Mouse (Mus musculus) cerebellum, adult 9-10 months (tissue): Measurements from ENCODE around the gene Agpat2.

ENCODE experiments used
- DNase-seq: peaks from one replicate; pipeline ENCODE4 v3.0.0; 2022

Gene Agpat2

DNA sequence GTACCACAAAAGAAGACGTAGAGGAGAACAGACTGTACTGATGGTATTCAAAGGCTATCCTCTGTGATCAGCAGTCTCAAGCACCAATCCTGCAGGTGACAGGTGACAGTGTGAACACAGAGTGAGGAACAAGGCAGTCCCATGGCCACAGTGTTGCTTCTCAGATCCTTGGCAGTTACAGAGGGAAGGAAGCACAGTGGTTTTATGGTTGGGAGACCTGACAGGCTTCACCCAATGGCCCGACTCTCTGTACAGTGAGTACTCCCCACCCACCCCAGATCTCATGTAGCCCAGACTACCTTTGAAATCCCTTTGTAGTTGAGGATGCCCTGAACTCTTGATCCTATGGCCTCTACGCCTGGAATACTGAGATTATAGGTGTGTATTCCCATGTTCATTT is 21.2 kb upstream of the Agpat2 start:
- DNase-seq = no peak

DNA sequence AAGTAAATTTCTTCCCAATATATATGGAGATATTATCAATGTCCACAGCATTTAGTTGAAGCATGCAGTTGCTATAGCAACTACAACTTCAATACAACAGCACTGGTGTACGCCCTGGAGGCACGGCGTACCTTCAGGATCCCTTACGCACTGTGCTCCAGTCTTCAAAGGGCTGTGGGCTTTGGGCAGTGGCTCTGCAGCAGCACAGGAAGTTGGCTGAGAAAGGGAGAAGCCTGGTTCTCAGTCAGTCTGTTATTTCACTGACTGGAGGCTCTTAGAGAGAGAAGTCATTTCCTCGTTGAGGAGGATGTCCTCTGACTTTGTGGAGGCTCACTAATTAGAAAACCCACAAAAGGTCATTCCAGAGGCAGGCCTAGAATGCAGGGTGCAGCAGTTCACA is 18.8 kb upstream of the Agpat2 start:
- no peak for DNase-seq

DNA sequence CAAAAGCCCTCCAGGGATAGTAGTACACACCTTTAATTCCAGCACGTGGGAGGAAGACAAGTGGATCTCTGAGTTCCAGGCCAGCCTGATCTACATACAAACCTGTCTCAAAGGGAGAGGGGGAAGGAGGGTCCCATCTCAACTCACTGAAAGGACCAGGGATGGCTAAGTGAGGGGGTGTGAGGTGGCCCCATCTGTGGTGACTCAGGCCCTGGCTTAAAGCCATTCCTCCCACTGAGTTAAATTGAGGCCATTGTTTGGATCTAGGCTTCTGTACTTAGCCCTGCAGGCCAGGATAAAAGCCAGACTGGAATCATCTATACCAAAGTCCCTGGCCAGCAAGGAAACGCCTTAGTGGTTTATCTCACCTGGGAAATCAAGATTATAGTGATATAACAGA is 17.0 kb upstream of the Agpat2 start:
- DNase-seq = no peak

DNA sequence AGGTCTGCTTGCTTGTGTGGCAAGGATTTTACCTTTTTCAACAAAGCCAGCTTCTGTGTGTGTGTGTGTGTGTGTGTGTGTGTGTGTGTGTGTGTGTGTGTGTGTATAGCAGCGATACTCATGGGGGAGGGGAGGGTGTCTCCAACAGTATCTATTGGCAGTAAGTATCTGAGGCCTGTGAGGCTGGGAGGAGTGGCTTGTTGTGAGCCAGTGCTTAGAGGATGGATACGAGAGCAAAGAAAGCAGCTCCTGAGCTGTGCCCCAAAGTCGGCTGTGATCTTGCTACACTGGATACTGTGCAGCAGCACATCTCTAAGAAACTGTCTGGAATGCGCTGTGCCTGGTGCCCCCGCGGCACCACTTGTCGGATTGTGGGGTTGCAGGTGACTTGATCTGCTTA is 13.7 kb upstream of the Agpat2 start:
- DNase-seq = no peak

DNA sequence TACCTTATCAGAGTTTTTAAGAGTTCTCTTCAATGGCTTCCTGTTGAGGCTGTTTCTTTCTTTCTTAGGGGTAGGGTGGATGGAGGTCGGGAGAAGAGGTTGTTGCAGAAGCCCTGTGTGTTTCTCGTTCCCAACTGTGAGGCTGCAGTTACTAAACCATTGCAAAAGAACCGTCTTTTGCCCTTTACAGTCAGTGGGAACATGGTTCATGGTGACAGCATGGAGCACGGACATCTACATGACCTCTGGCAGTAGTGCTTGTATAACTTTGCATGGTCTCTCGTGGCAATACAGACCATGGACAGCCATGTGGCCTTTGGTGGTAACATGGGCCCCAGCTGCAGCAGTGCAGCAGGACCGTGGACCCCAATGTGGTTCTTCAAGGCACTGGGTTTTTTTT is 13.1 kb upstream of the Agpat2 start:
- DNase-seq = no peak

DNA sequence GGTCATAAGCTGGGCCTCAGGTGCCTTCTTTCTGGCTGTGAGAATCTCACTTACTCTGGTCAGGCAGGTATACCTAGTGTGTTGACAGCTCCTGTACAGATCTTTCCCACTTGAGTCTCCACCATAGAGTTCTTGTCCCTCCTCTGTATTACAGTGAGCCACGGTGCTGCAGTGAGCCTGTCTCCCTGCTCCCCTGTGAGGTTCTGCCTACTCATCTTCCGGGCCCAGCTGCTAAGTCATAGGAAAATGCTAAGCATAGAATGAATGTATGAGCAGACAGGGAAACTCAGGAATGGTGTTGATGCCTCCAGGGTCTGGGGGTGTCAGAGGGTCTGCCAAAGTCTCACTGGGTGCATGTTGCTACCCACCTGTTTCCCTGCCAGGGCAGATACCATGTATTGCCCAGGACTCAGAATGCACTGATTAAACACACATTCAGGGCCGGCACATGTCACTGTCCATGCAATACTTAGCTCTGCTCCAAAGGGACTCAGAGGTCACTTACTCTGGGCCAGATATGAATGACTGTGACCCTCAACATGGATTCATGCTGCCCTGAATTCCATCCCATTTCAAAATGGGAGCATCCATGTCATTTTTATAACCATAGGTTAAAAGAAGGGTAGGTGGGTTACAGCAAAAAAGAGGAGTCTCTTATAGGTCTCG is 11.4 kb upstream of the Agpat2 start:
- DNase-seq = no peak

DNA sequence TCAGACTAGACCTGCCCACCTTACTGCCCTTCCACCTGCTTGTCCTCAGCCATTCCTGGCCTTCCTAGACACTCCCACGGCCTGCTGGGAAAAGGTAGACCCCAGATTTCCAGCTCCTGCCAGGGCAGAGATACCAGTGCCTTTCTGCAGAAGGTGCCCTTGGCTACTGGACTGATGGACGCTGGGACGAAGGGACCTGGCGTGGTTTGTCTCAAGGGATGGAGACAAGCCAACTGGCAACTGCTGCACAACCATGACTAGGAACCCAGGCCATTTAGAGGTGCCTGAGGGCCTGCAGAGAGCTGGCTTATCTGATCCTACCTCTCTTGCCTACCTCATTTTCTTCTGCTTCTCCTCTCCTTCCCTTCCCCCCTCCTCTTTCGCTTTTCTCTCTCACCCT is 10.7 kb upstream of the Agpat2 start:
- no peak for DNase-seq

DNA sequence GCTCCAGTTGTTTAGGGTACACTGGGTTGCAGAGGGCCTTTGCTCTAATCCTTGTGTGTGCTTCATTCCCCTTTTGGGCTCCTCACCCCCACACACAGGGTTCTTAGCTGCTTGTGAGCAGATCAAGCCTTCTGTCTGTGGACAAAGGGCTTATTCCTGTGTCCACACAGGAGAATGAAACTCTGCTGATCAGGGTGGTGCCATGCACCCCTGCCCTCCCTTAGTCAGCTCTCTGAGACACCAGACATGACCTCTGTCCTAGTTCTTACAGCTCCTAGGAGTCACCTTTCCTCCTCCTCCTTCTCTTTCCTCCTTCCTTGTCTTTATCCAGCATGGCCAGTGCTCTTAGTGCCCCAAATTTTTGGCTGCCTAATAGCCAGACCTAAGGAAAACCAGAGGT is 7.7 kb upstream of the Agpat2 start:
- DNase-seq = no peak

DNA sequence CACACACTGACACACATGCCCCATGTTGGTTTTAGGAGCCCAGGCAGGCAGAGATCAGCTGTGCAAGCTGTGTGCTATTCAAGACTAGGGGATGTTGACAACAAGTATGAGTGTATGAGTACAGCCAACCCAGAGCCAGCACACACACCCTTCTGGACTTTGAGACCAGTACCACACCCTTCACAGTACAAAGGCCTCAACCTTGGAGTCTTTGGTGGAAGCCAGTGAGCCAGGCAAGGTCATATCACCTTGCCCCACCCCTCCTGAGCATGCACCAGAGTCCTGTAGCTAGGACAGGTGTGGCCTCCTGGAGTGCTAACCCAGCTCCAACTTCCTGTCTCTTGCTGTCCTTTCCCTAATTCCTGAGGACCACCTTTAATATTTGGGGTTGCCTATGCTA is 6.8 kb upstream of the Agpat2 start:
- DNase-seq = no peak

DNA sequence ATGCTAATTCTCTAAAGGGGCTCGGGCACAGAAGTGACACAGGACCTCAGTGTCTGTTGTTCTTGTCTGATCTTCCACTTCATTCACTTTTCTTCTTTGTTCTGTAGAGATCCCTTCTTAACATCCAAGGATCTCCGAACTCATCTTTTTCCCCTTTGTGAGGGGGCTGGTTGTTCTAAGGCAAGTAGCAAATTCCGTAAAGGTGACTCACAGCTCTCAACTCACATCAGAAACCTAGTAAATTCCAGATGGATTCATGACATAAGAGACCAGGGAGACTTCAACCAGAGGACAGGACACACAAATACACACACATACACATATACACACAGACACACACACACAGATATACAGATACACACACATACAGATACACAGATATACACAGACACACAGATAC is 6.3 kb upstream of the Agpat2 start:
- DNase-seq = no peak

DNA sequence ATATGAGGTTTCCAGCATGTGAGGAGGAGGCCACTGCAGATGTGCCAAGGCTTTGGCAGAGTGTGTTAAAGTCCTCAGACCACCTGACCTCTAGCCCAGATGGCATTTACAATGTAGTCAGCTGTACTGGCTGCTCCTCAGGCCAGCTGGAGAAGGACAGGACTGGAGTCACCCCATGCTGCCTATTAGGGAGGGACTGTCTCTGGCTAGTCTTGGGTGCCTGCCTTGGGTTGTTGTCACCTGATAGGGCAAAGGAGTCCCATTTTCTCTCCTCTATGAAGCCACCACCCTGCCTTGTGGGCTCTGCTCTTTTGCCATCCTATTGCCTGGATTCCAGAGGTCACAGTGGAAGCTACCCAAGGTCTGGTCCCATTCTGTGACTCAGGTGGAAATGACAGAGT is 5.0 kb upstream of the Agpat2 start:
- no peak for DNase-seq

DNA sequence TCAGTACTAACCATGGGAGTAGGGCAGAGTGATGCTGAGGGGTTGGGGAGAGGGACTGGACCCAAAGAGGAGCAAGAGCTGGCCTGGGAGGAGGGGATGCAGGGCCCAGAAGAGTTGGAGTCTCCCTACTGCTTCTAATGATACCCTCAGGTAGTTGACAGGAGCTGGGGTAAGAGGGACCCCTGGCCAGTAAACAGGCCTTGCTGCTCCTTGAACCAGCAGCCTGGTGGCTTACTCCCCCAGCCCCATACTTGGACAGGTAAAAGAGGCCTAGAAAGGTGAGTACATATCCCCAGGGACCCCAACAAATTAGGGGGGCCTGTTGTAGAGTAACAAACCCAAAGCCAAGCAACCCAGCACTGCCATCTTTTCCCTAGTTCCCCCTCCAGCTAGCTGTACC is 4.6 kb upstream of the Agpat2 start:
- no peak for DNase-seq

DNA sequence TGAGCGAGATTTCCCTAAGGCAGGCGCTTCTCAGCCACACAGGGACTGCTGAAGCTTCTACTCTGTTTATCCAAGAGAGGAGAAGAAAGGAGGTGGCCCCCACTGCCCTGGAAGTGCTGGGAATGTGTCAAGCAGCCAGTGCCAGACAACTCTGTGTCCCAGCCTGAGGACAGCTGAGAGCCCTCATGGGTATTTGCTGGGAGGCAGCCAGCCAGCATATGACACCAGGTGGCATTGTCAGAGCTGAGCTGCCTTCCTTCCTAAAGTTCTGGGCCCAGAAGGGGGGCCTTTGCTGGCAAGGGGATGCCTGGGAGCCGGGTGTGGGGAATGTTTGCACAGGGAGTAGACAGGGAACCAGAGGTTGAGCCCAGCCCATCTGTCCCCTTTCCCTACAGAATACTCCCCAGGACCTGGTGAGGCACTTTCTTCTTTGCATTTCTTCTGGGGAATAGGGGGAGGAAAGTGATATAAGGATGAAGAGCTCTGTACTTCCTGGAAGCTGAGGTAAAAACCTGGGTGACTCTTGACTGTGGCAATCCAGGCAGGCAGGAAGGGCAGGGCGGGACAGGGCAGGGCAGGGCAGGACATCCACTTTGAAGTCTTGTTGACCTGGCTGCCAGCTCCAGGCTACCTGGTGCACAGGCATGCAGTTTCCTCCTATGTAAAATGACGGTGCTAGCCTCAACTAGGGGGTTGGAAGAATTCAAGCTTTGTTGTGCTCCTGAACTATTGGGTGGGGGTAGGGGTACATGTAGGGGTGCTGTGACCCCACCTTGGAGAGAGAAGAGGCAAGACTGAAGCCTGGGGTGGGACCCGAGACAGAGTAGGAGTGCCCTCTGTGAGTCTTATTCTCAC is 3.1 kb upstream of the Agpat2 start:
- no peak for DNase-seq

DNA sequence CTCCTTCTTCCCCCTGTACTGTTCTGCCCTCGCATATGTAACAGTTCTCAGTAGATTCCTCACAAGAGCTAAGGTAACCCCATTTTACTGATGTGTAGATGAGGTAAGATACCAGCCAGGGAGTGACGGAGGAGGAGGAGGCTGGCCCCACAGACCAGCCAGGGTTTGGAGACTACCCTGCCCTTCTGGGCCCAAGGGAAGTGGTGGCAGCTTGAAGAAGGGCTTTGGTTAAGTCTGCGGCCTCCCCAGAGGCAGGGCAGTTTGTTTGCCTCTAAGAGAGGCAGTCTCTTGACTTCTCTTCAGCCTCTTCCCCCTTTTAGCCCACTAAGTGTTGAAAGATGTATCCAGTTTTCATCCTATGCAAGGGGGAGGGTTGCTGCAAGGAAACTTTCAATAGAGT is 2.4 kb upstream of the Agpat2 start:
- DNase-seq = no peak

DNA sequence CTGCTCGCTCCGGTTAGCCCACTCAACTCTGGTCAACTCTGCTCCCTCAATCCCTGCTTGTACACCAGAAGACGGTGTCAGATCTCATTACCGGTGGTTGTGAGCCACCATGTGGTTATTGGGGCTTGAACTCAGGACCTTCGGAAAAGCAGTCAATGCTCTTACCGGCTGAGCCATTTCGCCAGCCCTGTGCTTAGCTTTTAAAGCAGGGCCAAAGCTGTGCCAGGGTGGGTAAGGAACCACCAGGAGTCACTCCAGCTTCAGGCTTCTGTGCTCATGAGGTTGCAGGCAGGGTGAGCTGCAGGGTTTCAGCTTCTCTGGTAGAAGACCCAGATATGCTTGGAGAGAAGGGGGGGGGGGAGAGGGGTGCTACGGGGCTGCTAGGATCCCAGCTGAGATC is 1.1 kb upstream of the Agpat2 start:
- DNase-seq = no peak

DNA sequence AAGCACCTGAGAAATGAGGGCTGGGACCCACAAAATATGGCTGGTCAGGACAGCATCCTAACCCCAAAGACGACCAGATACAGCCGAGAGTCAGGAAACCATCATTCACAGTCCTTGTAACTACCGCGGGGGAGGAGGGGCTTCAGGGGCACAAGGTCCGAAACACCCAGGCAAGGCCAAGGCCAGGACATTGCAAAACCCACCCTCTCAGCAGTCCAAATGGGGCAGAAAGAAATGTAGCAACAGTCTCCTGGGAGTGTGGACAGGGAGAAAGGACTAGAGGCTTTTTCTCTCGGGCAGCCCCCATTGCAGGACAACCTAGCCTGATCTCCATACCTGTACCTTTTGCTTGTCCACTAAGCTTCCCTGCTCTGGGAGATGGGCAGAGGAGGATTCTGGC is 1.1 kb downstream of the Agpat2 start:
- no peak for DNase-seq

DNA sequence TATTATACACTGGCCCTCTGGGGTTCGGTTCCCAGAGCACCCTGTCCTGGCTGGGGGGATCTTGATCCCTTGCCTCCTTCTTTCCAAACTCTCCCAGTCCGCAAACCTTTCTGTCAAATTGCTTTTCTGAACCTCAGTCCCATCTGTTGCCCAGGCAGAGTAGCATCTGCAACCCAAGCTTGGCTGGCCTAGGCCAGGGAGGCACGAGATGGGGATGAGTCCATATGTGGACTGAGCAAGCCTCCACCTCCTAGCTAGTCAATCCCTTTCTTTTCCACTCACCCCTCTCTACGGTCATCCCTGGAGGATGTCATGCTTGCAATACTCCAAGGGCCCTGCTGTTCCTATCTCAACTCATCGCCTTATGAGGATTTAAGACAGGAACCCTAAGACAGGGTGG is 1.6 kb downstream of the Agpat2 start:
- no peak for DNase-seq

DNA sequence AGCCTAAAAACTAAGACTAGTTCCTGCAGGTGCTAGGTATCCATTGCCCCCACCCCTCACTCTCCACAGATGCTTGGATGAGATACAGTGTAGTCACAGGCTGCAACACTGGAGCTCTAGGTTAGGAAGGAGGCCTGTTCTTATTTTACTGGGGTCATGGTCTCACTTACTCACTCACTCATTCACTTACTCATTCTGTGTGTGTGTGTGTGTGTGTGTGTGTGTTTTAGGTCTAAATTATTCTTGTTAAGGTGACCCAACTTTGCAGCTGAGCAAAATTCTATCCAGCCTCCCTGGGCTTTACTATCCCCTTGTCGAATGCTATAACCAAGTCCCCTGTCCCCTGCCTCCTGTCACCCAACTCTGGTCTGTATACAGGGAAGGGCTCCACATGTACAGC is 2.6 kb downstream of the Agpat2 start:
- no peak for DNase-seq

DNA sequence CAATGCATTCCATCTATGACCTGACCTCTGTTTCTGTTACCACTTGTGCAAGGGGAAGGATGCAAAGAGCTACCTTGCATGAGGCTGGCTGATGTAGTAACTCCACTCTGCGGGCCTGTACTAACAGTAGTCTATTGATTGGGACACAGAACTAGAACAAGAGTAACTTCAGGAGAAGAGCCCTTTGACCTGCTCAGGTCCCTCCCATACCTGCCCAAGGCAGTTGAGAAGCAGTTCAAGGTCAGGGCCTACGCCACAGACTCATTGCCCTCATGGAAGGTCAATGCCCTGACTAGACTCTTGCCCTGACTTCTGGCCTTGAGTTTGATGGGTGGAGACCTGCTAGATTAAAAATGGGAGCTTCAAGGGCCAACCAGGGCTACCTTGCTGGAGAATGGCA is 3.6 kb downstream of the Agpat2 start:
- no peak for DNase-seq

DNA sequence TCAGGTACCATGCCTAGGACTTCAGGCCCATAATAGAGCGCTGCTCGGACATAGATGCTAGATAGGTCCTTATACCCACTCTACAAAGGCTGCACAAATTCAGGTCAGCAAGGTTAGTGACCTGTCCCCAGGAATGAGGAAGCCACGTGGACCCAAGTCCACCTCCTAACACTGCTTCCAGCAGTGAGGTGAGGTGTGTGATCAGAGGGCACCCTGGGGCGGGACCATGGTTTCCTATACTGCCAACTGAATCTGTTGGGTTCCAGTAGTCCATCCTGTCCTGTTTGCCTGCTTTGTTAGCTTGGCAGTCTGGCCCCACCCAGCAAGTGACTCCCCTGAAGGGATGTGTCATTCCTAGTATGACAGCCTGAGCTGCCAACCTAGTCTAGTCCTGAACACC is 4.3 kb downstream of the Agpat2 start:
- no peak for DNase-seq

DNA sequence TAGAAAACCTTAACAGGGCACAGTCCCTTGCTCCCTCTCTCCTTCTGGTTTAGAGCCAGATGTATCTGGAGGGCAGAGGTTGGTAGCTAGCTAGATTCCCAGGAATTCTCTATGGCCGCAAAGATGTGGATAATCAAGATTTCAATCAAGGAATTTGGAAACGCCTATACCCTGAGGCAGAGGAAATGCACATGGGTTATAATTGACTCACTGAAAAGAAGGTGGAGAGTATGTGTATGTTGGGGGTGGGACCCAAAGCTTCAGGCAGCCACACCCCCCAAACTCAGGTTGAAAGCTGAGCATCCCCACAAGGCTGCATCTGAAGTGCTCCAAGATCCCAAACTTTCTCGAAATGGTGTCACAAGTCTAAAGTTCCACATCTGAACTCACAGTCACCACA is 5.8 kb downstream of the Agpat2 start:
- no peak for DNase-seq

DNA sequence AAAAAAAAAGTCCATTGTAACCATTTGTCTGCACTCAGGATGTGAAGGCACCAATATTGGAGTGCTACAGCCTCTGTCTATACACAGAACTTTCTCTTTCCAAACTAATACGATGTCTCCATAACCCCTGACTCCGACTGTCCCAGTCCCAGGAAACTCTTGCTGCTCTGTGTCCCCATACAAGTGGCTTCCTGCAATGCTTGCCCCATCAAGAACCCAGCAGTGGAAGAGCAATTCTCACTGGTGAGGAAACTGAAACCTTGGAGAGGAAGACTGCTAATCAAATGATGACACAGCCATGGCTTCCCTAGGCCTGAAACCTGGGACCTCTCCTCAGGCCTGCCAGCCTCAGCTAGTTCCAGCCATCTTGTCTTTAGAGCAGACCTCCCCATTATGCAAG is 6.4 kb downstream of the Agpat2 start:
- DNase-seq = no peak

DNA sequence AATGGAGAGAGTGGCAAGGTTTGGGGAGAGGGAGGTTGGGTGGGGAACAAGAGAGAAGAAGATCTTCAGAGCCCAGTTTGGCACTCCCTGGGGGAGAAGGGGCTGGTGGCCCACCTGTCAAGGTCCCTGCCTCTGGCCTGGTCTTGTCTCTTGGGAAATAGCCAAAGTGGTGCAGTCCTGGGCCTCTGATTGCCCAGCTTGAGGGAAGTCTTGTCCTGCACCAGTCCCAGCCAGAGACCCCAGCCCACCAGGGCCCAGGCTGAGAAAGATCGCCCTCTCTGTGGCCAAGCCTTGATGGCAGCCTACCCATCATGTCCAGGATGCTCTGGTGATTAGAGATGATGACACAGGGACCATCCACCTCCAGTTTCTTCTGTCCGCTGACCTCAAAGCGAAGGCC is 7.3 kb downstream of the Agpat2 start:
- DNase-seq = no peak

DNA sequence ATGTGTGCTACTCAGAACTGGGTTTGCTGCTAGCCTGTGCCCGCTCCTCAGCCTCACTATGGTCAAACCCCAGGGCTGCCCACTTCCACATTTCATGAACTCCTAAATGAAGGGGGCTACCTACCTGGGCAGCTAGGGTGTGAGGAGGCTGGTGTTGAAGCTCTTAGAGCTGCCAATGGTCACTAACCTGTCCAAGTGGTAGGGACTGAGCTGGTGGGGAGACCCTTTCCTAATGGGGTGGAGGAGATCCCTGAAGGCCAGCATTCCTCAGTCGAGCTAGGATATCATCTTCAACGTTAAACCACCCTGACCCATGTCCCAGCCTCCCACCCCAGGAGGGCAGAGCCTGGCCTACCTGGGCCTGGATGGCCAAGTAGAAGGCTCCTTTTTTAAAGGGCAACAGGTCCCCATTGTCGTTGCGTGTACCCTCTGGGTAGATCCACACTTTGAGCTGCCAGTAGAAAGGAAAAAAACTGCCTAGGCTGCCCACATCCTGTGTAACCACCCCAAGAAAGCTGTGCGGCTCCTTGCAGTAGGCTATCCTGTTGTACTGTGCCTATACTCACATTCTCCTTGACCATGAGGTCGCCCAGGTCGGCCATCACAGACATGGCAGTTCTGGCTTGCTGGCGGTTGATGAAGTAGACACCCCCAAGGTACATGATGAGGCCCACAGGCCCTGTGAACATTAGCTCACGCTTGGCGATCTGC is 8.3 kb downstream of the Agpat2 start:
- no peak for DNase-seq
